Mouse (Mus musculus): ENCODE data around the gene Ccdc170. TPM values are rescaled to one million over a fixed set of nuclear protein-coding genes. Genes with fewer than 3 reads are reported as not detected.
A peak's percentile ranks its signal among the peaks of the same experiment; 100 is the strongest.

The Ccdc170 gene
- total RNA-seq, 2 experiments from 2014 or later: 0.44 to 0.47 TPM

DNA sequence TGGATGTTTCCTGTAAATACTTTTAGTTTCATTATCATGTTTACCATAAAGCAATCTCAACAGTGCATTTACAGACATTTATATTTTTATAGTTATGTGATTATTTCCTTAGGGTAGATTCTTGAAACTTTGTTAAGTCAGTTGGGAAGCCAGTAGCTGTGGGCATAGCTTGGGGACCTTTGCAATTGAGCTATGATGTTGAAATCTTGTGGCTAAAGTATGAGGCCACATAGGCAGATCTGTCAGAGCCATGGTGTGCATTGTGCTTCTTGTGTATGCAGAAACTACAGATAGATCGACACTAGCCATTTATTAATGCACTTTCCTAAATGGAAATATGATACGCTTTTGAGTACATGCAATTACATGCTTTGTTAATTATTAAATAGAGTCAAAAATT, 35.3 kb downstream of the Ccdc170 start:
- intact Hi-C loops (cut with DNase I; ENCODE audit: low total_unique reads): no loop called here
- DNase-seq: no peak

DNA sequence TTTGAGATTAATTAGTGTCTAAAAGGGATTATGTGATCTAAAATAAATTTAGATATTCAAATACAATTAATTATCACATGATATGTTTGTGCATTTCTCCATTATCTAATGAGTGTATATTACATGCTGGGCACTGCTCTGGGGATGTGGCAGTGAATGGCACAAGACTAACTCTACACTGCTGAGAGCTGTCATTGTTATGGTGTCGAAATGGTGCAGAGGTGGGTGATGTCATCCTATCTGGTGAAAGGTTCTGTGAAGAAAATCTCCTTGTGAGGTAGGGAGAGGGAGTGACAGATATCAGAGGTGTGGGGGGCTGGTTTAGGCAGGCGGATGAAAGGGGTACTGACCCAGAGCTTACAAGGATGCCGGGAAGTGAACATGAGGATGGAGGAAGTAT, 37.3 kb downstream of the Ccdc170 start:
- intact Hi-C loops (cut with DNase I; ENCODE audit: low total_unique reads): no loop called here
- no peak for DNase-seq

DNA sequence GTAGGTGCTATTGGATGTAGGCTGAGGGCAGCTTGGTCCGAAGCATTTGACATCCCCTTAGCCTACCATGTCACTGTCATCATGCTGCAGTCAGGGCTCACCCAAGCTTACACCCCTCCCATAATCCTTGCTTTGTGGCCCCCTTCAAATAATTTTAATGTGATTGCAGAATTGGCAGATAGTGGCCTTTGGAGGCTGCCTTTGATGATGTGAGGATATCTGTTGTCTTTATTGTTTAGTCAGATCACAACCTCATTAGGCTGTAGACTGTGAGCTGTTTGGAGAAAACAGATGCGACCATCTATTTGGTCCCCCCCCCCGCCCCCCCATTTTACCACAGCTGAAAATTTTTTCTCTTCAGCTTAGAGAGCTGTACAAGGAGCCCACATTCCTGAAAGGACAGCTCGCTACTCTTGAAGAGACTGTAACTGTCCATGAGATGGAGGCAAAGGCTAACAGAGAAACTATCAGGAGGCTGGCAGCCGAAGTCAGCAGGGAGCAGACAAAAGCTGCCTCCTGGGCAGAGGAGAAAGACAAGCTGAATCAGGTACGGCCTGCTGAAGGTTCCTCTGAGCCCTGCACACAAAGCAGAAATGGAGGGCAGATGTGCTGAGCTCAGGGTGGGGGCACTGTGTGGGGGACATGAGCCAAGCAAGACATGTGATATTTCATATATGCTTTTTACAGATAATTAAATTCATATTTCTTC, 38.2 kb downstream of the Ccdc170 start:
- intact Hi-C loops (cut with DNase I; ENCODE audit: low total_unique reads): no loop called here

DNA sequence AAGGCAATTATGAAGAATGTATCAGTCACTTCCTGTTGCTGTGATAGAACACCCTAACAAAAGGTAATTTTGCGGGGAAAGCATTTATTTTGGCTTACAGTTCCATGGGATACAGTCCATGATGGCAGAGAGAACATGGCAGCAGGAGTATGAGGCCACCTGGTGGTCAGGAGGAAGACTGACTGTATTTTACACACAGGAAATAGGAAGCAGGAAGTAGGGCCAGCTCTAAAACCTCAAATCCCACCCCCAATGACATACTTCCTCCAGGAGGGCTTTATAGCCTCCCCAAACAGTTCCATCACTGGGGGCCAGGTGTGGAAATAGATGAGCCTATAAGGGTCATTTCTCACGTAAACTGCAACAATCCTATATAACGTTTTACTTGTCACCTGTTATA, 39.8 kb downstream of the Ccdc170 start:
- intact Hi-C loops (cut with DNase I; ENCODE audit: low total_unique reads): no loop called here
- no peak for DNase-seq

More for the DNA sequence above, 38.2 kb downstream of the Ccdc170 start:
- no peak for DNase-seq

DNA sequence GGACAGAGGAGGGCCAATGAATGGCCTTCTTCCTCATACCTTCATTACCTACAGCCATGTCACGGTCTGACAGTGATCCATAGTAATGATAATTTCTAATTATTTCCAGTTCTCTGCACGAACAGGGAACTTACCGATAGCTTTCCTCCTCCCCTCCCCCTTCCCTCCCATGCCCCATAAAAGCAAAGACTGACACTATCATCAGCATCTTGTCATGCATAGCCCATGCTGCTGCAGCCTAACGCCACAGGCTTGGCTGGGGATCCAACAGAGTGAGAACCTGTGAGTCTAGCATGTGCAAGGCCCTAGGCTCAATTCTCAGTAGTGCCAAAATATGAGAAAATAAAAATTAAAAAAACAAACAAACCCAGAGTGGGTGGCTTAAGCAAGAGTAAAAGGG, 40.8 kb downstream of the Ccdc170 start:
- intact Hi-C loops (cut with DNase I; ENCODE audit: low total_unique reads): no loop called here
- DNase-seq: no peak

DNA sequence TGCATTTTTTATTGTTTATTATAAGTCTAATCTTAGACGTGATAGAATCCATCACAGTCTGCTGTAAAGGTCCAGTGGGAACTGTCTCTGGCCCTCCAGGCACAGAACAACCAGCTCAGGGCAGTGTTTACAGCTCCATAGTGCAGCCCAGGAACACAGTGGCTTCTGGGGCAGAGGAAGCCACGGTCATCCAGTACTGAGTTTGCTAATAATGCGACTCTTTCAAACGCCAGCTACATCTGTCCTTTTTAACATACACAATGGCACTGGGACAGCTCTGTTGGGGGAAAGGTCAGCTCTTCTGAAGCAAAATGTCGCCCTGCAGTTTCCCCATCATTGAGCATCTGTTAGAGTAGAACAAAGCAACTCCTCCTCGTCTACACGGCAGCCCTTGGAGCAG, 45.7 kb downstream of the Ccdc170 start:
- intact Hi-C loops (cut with DNase I; ENCODE audit: low total_unique reads): no loop called here

DNA sequence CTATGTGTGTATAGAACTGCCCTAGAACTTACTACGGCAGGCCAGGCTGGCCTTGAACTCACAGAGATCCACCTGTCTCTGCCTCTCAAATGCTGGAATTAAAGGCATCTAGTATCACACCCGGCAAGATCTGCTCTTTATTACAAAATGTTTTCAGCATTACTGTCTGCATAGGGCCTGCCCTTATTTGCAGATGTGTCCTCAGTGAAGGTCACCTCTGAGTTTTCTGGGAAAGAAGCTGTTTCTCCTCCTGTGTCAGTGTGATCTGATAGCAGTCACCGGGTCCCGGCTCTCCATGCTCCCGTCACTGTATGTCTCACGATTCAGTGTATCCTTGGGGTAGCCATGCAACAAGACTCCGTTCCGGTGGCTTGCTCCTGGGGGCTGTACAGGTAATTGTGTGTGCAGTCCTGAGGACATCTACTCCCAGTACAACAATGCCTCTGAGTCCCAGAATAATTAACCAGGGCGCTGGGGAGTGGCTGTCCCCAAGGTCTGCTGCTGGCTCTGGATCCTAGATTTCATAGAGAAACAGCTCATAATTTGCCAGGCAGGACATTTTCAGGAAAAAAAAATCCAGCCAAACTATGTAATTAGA, 48.4 kb downstream of the Ccdc170 start:
- intact Hi-C loops (cut with DNase I; ENCODE audit: low total_unique reads): no loop called here

More for the DNA sequence above, 45.7 kb downstream of the Ccdc170 start:
- no peak for DNase-seq

DNA sequence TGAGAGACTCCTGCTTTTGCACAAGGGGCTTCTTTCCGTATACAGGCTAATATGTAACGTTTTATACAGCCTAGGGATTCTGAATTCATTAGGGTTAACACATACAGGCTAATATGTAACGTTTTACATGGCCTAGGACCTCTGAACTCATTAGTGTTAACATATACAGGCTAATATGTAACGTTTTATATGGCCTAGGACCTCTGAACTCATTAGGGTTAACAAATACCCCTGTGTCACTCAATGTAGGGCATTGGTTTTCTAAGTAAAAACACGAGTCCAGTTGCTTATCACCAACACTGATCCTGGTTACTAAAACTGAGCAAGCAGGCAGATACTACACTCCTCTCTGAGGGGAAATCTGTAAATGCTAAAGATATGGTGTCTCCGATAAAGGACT, 49.6 kb downstream of the Ccdc170 start:
- intact Hi-C loops (cut with DNase I; ENCODE audit: low total_unique reads): no loop called here
- DNase-seq: no peak

More for the DNA sequence above, 48.4 kb downstream of the Ccdc170 start:
- no peak for DNase-seq

DNA sequence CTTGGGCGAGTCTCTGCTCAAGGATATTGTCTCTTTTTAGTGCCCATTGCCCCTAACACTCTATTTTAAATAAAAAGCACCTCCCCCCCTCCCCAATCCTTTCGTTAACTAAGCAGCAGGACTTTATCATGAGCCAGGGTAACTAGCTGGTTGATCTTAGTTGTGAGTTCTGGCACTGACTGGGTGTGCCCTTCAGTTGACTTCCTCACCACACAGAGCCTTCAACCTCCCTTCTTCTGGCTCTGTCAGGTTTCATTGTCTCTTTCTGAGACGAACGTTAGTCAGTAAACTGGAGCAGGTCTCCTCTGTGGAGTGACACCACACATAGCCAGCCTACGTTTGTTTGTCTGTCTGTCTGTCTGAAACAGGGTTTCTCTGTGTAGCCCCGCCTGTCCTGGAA, 50.4 kb downstream of the Ccdc170 start:
- intact Hi-C loops (cut with DNase I; ENCODE audit: low total_unique reads): no loop called here
- no peak for DNase-seq

DNA sequence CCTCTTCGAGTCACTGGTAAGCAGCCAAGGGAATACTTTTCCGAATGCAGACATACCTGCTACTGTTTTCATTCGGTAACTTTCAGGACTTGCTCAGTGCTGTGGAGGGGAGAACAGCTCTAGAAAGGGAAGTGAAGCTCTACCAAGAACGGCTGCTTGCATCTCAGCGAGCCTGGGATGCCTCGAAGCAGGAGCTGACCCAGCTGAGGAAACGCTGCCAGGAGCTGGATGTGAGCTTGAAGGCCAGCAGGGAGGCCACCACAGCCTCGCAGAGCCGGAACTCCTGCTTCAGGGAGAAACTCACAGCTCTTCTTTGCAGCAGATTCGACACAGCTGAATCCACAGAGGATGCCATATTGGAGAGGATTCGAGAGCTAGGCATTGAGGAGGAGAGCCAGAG, 51.6 kb downstream of the Ccdc170 start:
- peak; percentile 32 for DNase-seq
- intact Hi-C loops (cut with DNase I; ENCODE audit: low total_unique reads): no loop called here

DNA sequence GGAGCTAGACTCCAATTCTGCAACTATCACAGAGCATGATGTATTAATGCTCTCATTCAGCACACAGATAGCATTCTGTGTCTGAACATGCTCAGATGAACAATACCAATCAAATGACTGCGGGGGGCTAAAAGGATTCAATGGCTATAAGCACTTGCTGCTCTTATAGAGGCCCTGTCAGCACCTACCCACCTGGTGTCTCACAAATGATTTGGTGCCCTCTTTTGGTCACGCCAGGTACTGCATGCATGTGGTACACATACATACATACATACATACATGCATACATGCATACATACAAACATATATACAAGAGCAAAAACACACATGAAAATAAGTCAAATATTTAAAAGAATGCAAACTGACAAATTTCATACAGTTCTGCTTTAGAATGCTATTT, 63.2 kb downstream of the Ccdc170 start:
- no peak for DNase-seq
- intact Hi-C loops (cut with DNase I; ENCODE audit: low total_unique reads): no loop called here

DNA sequence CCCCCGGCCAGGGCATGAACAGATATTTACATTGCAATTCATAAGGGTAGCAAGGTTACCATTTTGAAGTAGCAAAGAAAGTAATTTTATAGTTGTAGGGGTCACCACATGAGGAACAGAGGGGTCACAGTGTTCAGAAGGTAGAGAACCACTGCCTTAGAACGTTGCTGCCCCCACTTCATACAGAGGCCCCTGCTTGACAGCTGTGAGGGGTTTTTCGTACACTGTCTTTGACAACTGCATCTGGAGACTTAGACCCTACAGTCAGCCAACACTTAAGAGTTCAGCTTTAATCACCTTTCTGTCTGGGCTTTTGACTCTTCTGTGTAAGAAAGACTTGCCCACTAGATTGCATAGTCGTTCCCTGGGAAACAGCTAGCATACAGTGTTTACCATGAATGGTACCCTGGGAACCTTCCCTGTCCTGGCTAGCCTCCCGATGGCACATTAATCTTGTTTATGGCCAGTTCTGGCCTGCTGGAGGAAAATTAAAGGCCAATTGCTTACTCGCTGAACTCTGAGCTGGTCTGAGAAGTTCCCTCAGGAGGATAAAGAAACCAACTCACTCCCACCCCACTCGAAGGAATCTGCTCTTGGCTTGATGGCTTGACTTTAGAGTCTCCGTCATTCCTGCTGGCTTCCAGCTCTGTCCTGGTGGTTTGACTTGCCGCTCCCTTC, 71.3 kb downstream of the Ccdc170 start:
- peak; percentile 10 for DNase-seq
- intact Hi-C loops (cut with DNase I; ENCODE audit: low total_unique reads): no loop called here

DNA sequence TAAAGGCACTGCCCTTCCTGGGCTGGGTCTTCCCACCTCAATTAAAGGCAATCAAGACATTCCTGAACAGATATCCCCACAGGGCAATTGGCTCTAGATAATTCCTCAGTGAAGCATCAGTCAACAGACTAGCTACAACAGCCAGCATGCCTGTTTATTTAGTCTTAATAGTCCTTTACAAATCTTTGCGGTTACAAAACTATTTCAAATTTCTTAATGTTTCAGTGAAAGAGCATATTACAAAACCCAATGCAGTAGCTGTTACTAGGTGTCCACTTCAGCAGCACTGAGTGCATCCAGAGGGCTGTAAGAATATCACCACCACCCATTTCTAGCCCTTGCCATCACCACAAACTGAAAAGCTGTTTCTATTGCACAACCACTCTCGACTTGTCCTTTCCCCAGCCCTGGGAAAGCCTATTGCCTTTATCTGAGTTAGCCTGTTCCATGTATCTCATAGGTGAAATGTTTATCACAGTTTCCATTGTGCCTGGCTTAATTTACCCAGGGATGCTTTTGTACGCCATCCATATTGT, 74.6 kb downstream of the Ccdc170 start:
- intact Hi-C loops (cut with DNase I; ENCODE audit: low total_unique reads): no loop called here
- DNase-seq: no peak

DNA sequence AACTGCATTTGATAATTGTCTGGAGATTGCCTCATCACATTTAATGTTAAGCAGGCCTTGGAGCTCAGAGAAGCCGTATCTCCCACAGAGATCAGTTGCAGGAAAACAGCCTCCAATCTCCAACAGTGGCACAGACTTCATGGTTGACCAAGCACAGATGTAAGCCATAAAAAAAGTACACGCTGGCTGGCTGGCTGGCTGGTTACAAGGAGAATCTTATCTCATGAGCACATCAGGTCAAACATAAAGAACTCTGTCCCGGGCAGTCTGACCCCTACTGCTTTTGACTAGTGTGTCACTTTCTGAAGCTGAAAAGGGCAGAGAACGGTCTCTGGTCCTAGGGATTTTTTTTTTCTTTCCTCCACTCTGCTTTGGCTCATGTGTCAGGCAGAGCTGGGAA, 76.8 kb downstream of the Ccdc170 start:
- intact Hi-C loops (cut with DNase I; ENCODE audit: low total_unique reads): no loop called here
- no peak for DNase-seq

DNA sequence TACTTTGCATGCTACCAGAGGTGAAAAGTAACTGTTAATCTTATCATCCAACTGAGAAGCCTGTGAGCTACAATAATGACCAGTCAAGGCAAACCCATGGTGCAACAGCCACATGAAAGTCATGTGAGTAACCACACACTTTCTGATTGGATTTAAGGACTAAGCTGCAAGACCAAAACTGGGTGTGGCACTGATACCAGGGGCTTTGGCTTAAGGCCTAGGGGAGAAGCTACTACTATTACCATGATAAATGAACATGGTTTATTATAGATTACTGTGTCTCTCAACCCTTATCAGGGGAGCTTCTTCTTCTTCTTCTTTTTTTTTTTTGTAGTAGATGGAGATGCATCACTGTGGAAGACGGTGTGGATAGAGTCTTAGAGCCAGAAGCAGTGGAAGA, 82.8 kb downstream of the Ccdc170 start:
- no peak for DNase-seq
- intact Hi-C loops (cut with DNase I; ENCODE audit: low total_unique reads): no loop called here

DNA sequence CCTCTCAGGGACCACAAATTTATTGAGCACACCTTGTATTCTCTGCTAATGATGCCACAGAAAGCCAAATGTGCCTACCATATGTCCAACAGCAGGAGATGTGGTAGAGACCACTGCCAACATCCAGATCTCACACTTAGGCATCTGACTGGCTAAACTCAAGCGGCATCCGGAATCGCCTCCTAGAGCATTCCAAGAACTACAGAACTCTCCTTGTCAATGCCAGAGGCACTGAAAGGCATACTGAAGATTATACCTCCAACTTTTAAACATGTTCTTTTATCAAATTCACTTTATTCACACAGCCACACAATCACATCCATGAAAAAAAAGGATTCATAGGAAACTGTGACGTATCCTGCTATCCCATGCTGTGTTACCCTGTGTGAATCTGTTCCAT, 88.5 kb downstream of the Ccdc170 start:
- DNase-seq: no peak
- intact Hi-C loops (cut with DNase I; ENCODE audit: low total_unique reads): no loop called here

DNA sequence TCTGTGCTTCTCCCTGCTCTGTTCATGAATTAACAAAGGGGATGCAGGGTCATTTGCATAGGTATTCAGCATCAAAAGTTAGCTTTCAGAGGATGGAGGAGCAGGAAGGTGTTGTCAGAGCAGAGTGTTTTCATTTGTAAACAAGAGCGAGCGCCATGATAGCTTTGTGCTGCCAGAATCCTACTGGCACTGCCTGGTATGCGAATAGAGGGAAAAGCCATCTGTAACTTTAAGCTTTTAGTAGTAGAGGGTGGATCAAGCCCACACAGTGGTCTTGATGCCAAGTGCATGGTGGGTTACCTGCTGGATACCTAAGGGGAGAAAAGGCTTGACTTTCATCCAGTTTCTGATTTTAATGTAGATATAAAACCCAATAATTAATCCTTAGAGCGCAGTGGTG, 89.0 kb downstream of the Ccdc170 start:
- intact Hi-C loops (cut with DNase I; ENCODE audit: low total_unique reads): no loop called here

DNA sequence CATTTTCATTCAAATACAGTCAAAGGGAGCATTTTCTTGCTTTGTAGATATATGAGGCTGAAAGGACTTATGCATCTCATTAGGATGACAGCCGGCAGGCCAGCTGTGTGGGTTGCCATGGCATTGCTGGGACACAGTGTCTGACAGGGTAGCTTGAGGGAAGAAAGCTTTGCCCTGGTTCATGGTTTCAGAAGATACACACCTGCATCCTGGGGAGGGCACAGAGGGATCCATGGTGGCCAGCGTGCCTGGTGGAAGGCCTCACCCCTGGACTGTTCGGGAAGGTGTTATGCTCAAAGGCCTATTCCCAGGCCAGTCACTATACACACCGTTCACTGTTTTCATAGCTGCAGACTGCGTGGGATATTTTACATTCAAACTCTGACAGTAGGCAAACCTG, 99.6 kb downstream of the Ccdc170 start:
- intact Hi-C loops (cut with DNase I; ENCODE audit: low total_unique reads): no loop called here

More for the DNA sequence above, 89.0 kb downstream of the Ccdc170 start:
- no peak for DNase-seq

DNA sequence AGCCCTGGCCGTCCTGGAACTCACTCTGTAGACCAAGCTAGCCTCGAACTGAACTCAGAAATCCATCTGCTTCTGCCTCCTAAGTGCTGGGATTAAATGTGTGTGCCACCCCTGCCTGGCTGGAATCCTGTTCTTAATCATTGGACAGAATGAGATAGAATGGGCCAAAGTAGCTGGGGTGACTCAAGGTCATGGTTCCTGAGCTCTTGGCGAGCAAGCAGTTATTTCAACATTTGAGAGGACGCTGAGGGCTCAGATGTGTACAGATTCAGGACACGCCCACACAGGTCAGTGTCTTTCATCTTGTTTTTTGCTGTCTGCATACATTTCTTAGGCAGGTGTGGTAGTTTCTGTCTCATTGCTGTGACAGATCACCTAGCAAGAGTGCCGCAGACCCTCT, 104.4 kb downstream of the Ccdc170 start:
- intact Hi-C loops (cut with DNase I; ENCODE audit: low total_unique reads): no loop called here
- no peak for DNase-seq

More for the DNA sequence above, 99.6 kb downstream of the Ccdc170 start:
- no peak for DNase-seq

DNA sequence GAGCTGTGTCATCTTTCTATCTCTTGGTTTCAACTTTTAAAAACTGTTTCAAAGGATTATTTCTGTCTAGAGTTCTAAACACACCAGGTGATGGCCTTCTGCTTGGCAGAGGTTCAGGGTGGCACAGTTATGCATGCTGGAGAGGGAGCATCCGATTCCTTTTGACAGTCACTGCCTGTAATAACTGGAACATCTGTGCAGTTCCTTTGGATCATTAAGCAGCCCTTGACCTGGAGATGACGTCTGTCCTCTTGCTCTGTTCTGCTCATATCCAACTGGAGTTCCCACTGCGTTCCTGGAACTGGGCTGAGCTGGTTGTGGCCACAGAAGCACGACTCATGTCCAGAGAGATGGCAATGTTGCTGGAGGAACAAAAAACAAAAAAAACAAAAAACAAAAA, 107.3 kb downstream of the Ccdc170 start:
- no peak for DNase-seq
- intact Hi-C loops (cut with DNase I; ENCODE audit: low total_unique reads): no loop called here

DNA sequence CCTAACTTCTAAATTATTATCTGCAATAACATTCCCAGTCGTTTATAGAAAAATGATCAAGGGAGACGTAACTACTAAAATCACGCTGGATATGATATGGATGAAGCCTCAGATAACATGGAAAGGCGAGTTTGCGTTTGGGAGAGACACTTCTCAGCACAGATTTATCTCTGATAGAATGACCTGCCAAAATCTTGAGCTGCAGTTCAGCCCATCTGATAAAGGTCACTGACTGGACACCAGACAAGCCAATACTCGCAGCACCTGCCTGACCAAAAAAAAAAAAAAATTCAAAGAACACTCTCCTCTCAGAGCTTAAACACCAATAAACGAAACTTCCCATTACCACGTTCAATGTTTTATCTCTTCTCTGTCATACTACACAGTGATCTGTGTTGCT, 108.7 kb downstream of the Ccdc170 start:
- intact Hi-C loops (cut with DNase I; ENCODE audit: low total_unique reads): no loop called here
- no peak for DNase-seq
